Mouse (Mus musculus) left cerebral cortex, adult 8-10 months (tissue): ENCODE measurements around the gene Sik2. TPM values are rescaled to one million over a fixed set of nuclear protein-coding genes. Genes with fewer than 3 reads are reported as not detected.
A peak's percentile ranks its signal among the peaks of the same experiment; 100 is the strongest.

ENCODE experiments used
- DNase-seq, 2 experiments: peaks; one replicate each; pipeline ENCODE4 v3.0.0; 2022; ENCODE audit warnings: low spot score in 2 of 2
- total RNA-seq, 4 experiments: library from RNA; stranded (reverse); gene quantifications; 2 replicates each; pipeline ENCODE4 v1.2.4; 2022

Sik2 gene
- total RNA-seq, 4 experiments from 2014 or later: 41.2 to 49.3 (median 43.6) TPM

DNA sequence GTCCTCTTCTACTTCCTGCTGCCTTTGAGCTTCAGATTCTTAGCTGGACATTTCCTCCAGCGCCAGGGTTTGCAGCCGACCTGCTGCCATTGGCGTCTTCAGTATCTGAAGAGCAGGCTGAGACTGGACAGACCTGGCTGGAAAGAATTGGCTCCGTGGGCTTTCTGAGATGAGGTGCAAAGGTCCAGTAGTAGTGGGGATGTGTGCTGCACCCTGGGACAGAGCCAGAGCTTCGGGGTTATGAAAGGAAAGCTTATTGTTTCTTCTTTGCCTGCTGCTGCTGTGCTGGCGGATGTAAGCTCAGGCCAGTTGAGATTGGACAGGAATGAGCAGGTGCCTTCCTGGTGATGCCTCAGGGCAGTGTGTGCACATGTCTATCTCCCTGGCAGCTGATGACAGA is 134.8 kb downstream of the Sik2 start:
- DNase-seq: no peak

DNA sequence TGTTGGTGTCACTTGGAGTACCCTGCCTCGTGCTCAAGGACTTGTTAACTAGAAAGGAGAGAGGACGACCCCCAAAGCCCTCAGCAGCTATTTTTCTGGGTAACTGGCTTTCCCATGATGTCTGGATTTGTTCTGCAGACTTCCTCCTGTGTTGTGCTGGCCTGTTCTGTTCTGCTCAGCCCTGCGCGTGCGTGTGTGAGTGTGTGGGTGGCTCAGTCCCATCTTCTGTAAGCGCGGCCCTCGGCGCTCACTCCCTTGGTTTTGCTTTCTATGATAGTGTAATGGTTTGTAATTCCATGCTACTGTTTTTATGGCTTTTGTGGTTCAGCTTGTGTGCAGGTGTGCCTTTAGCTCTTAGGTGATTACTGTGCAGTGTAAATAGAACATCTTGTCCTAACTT is 135.7 kb downstream of the Sik2 start:
- no peak for DNase-seq

DNA sequence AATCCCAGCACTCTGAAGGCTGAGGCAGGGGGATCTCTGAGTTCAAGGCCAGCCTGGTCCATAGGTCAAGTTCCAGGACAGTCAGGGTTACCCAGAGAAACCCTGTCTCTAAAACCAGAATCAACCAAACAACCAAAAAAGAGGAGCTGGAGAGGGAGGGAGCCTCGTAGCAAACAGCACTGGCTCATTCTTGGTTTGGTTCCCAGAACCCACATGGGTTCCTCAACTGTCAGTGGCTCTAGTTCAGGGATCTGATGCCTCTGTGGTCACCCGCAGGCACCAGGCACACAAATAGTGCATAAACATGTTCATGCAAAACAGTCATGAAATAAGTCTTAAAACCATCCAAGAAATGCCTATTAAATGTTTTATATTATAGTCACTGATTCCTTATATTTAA is 140.7 kb downstream of the Sik2 start:
- DNase-seq: no peak

DNA sequence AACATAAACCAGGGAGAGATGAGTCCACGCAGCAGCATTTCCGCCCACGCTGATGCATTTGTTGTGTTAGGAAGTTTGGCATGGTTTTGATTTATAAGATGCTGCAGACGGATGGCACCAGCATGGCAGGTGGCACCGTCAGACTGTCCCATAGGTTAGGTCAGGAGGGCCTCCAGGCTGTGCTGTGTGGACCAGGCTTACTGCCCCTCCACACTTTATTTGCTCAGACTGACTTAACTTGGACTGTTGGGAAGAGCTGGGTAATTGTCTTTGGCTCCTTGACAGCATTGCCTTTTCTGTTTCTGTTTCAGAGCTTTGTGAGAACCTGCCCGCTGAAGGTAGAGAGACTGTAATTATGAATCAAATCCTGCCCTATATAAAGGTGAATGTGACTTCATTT is 141.9 kb downstream of the Sik2 start:
- no peak for DNase-seq

GRCm38 (mm10) chr9:50865803-50866202 is 143.1 kb downstream of the Sik2 start:
- no peak for DNase-seq

GRCm38 (mm10) chr9:50864877-50865276 is 144.0 kb downstream of the Sik2 start:
- DNase-seq: no peak

GRCm38 (mm10) chr9:50863824-50864223 is 145.0 kb downstream of the Sik2 start:
- DNase-seq: no peak

- no peak for DNase-seq
Measured at GRCm38 (mm10) chr9:50861119-50861839, 147.6 kb downstream of the Sik2 start.

- DNase-seq: no peak
Measured at GRCm38 (mm10) chr9:50858681-50859080, 150.2 kb downstream of the Sik2 start.

DNA sequence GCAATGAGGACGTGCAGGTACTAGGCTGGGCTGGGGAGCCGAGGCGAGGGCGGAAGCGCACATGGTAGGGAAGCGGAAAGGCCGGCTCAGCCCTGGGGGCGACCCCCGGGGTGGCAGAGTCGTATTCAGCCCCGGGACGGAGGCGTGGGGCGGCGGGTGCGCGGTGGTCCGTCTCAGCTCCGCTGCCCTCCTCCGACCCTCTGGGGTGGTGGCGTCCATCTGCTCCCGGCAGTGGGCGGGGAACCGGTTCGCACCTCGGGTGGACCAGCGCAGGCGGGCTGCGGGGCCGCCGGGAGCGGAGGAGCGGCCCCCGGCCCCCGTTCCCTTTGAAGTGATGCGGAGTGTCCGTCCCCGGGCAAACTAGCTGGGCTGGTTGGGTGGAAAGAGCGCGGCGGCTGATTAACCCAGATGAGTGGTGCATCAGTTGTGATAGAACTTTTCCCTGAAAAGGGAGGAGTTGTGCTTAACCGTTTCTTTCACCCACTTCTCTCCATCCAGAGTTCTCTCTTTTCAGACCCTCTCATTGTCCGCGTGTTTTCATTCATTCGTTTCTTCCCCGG is 151.7 kb downstream of the Sik2 start:
- DNase-seq: no peak

DNA sequence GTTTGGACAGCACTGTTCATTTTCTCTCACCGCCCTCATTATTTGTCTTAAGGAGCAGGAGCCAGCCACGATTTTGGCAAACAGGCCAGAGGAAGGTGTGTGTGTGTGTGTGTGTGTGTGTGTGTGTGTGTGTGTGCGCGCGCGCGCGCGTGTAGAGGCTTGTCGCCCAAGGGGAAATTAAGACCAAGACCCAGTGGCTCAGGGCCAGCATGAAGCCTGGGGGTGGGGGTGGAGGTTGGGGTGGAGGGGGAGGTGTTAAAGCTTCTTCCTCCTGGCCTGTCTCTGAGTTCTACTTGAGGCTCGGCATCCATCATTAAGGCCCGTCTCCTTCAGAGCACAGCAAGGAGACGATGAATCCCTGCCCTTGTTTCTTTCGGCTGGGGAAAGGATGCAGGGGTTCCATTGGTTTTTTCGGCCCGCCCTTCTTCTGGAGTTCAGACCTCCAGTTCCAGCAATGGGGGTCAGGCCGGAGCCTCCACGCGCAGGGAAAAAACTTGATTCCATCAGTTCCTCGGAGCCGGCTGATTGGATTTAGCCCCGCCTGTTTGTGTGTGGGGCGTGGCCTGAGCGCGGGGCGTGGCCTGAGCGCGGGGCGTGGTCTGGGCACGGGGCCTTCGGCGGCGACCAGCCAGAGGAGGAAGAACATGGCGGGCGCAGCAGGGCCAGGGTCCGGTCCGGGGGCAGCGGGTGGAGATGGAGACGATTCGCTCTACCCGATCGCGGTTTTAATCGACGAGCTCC is 152.4 kb downstream of the Sik2 start:
- DNase-seq: peak; percentile 72 to 91

- no peak for DNase-seq
Measured at GRCm38 (mm10) chr9:50855780-50856179, 153.1 kb downstream of the Sik2 start.

GRCm38 (mm10) chr9:50855133-50855766 is 153.6 kb downstream of the Sik2 start:
- DNase-seq: no peak

GRCm38 (mm10) chr9:50854376-50854775 is 154.5 kb downstream of the Sik2 start:
- DNase-seq: no peak

GRCm38 (mm10) chr9:50852634-50853349 is 156.1 kb downstream of the Sik2 start:
- no peak for DNase-seq

DNA sequence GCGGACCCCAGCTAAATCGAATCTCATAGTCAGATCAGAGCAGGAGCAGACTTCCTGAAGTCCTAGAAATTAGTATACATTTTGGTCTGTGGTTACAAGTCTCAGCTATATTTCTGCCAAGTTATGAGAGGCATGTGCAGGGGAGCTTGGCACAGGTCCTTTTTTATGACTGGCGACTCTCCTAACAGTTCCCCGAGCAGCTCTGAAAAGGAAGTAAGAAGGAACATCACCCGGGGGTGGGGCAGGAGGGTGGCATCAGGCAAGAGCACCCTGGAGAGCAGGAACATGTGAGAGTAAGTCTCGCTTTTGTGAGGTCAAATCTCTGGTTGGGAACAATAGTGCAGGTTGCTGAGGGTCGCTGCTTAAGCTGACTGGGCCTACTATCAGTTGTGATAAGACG is 158.2 kb downstream of the Sik2 start:
- no peak for DNase-seq

DNA sequence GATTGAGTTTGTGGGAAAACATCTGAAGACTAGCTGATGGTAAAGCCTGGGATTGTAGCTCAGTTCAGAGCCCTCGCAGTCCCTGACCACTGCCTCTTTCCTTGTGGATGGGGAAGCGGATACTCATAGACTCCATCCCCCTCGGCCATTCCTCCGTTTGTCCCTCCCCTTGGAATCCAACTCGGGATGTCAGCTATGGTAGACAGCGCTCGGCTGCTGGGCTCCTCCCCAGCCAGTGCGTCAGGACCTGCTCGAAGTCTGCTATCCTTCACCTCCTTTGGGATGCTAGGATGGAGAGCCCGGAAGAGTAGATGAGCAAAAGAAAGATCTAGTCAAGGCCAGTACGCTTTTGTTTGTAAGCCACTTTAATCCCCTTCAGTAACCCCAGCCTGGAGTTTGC is 158.6 kb downstream of the Sik2 start:
- DNase-seq: no peak

DNA sequence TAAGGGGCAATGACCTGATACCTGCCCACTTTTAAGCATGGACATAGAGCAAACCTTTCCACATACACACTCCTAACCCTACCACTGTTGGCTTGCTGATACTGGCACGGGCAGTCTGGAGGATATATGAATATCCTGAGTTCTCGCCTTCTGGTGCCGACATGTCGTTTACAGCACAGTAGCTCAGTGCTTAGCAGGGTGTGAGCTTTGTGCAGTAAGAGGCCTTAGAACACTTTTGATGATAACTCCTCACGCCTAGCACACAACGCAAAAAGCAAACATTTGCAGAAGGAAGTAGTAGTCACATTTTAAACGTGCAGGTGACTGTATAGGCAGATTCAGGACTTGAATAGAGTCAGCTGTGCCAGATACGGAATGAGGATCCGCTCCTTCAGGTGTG is 159.1 kb downstream of the Sik2 start:
- DNase-seq: no peak

- peak; percentile 80 to 83 for DNase-seq
Measured at GRCm38 (mm10) chr9:50849249-50849648, 159.6 kb downstream of the Sik2 start.

DNA sequence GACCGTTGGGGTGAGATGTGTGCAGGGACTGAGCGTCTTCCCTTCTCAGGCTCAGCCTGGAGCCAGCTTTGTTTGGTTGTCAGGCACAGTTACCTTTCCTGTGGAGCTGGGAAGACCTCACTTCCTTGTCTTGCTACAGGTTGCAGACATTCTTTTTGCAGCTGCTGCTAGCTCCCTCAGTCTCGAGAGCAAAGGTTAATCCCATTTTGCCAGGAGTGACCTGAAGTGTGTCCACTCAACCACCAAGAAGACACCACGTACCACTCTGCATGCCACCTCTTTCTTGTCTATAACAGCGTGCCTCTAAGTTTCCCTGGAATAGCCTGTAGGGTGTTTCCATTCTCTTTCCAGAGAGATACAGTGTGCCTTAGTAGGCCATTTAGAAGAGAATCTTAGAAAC is 160.1 kb downstream of the Sik2 start:
- DNase-seq: no peak

- no peak for DNase-seq
Measured at GRCm38 (mm10) chr9:50847606-50848368, 161.1 kb downstream of the Sik2 start.
